Mouse (Mus musculus): ENCODE measurements around the gene Dera. TPM values are rescaled to one million over a fixed set of nuclear protein-coding genes. Genes with fewer than 3 reads are reported as not detected.

Gene Dera
- polyA plus RNA-seq, 1 experiment, result 17.5 TPM

DNA sequence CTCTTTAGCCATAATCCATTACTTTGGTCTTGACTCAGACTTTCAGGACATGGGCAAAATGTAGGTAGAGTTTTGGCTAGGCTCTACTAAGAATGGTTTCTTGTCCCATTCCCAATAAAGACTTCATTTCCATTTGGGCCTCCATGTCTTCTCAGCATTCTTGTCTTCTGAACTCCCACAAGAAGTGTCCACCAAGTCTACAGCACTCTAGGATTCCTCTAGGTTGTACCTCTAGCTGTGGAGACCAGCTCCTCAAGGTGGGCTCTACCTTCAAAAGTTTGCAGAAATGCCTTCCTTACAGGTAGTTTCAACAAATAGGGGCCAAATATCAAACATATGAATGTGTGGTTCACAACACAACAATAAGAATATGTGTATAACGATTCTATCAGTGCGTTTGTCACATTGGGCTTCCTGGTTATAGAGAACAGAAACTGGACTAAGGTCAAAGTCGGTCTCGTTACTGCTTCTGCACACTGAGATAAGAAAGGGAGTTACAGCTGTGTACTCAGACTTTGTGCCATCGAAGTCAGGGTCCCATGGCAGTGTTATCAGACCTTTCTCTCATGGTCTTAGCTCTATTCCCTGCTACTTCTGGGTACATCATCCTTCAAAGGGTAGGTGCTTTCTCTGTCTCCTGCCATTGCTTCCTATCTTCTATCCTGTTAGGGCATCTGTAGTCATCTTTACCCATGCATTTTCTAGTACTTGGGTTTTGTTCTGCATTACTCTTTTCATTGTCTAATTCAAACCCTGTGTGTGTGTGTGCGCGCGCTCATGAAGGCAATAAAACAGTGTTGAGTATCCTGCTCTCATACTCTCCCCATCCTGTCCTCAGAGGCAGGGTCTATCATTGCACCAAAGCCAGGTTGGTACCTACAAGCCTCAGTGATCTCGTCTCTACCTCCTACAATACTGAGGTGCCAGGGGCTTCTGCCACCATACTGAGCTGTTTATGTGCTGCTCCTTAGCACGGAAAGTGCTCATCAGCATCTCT lies 103.2 kb downstream of the Dera start:
- no peaks in the 10 kb centered on the region for H3K36me3 ChIP-seq (ENCODE audit: control insufficient read depth, insufficient read depth)
- TF ChIP-seq MAX (IDR thresholded peaks at IDR 0.05; ENCODE audit: low read depth) (no peak), E2F4 (IDR thresholded peaks at IDR 0.05; ENCODE audit: insufficient read depth) (no peak), USF1 (IDR thresholded peaks at IDR 0.05; ENCODE audit: low read depth) (no peak), POLR2AphosphoS2 (IDR thresholded peaks at IDR 0.05; ENCODE audit: insufficient read length, low read depth) (no peak), MYOG (IDR thresholded peaks at IDR 0.05; ENCODE audit: control insufficient read depth in 1 of 3, insufficient read depth in 1 of 3, insufficient read length in 2 of 3, low read depth in 2 of 3) (no peak), MYOD1 (IDR thresholded peaks at IDR 0.05; ENCODE audit: control insufficient read depth in 1 of 3, insufficient read length in 2 of 3, low read depth in 2 of 3) (no peak), REST (IDR thresholded peaks at IDR 0.05; ENCODE audit: insufficient read depth, insufficient read length) (no peak), TCF12 (IDR thresholded peaks at IDR 0.05; ENCODE audit: insufficient read depth, poor library complexity, severe bottlenecking) (no peak), SRF (IDR thresholded peaks at IDR 0.05; ENCODE audit: control insufficient read depth, insufficient read length, low read depth) (no peak)
- no peaks in the 10 kb centered on the region for H3K79me2 ChIP-seq (ENCODE audit: control insufficient read depth, insufficient read depth)
- H3K4me3 ChIP-seq, result no peak overlapping the region
- H3ac ChIP-seq (ENCODE audit: control insufficient read depth, insufficient read length), result no peak overlapping the region
- no peaks in the 10 kb centered on the region for H3K27me3 ChIP-seq (ENCODE audit: control insufficient read depth, insufficient read depth, insufficient read length)
- no peak overlapping the region for H3K4me2 ChIP-seq (ENCODE audit: low read depth)

DNA sequence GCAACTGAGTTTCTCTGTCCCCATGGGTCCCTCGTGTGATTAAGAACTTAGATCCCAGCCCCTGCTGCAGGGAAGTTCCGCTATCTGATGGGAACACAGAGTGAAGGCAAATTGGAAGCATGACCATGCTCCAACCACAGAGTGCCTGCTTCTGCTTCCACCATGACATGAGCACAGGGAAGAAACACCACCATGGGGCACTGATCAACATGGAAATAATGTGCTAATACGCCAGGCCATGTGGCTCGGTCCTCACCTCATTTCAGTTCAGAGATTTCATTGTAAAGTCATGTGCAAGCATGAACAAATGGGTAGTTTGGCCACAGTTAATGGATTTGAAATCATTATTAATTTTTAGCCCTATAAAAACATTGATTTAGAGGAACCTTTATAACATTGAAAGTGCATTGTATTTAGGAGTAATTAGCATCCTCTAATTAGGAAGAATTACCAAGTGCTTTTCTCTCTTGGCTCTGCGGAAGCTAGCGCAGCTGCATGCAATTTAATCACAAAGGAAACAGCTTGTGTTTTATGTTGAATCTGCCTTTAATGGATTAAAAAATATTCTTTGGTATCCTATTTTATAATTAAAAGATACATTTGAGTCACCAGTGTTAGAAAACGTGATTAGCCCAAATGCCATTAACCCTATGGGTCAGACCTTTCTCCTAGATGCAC lies 115.7 kb downstream of the Dera start:
- TF ChIP-seq E2F4 (IDR thresholded peaks at IDR 0.05; ENCODE audit: insufficient read depth), result no peak
- TF ChIP-seq MAX (IDR thresholded peaks at IDR 0.05; ENCODE audit: low read depth), result no peak
- TF ChIP-seq MYOG (IDR thresholded peaks at IDR 0.05; ENCODE audit: control insufficient read depth in 1 of 3, insufficient read depth in 1 of 3, insufficient read length in 2 of 3, low read depth in 2 of 3), result no peak
- no peak for TF ChIP-seq MYOD1 (IDR thresholded peaks at IDR 0.05; ENCODE audit: control insufficient read depth in 1 of 3, insufficient read length in 2 of 3, low read depth in 2 of 3)
- TF ChIP-seq USF1 (IDR thresholded peaks at IDR 0.05; ENCODE audit: low read depth), result no peak
- no peak for TF ChIP-seq POLR2A (IDR thresholded peaks at IDR 0.05; ENCODE audit: insufficient read length, low read depth)
- no peak for TF ChIP-seq REST (IDR thresholded peaks at IDR 0.05; ENCODE audit: insufficient read depth, insufficient read length)
- no peak for TF ChIP-seq CEBPB (IDR thresholded peaks at IDR 0.05; ENCODE audit: insufficient read depth, poor library complexity, severe bottlenecking)
- no peak for TF ChIP-seq SRF (IDR thresholded peaks at IDR 0.05; ENCODE audit: control insufficient read depth, insufficient read length, low read depth)
- no peak for TF ChIP-seq TCF12 (IDR thresholded peaks at IDR 0.05; ENCODE audit: insufficient read depth, poor library complexity, severe bottlenecking)
- TF ChIP-seq TCF3 (IDR thresholded peaks at IDR 0.05; ENCODE audit: insufficient read length, low read depth), result no peak
- TF ChIP-seq POLR2AphosphoS2 (IDR thresholded peaks at IDR 0.05; ENCODE audit: insufficient read length, low read depth), result no peak
- Histone ChIP-seq H3K27me3 (ENCODE audit: control insufficient read depth, insufficient read depth, insufficient read length) (no peaks in the 10 kb centered on the region), H3ac (ENCODE audit: control insufficient read depth, insufficient read length) (no peak overlapping the region), H3K4me3 (no peak overlapping the region), H3K79me2 (ENCODE audit: control insufficient read depth, insufficient read depth) (no peaks in the 10 kb centered on the region), H3K4me2 (ENCODE audit: low read depth) (no peak overlapping the region), H3K36me3 (ENCODE audit: control insufficient read depth, insufficient read depth) (no peaks in the 10 kb centered on the region)

DNA sequence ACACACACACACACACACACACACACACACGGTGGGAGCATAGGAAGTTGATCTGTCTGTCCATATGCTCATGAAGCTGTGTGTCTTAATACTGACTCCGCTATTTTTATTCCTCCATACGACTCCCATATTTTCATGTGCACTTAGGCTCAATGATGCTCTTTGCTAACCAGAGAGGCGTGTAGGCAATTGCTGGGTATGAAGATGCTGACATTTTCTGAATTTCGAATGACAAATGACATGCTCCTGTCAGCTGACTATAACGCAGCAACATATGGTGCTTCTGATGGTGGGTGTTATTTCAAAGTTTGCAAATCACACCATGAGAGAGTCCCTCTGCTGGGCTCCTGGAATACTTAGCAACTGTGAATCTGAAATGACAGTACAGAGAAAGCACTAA lies 116.3 kb downstream of the Dera start:
- no peak for TF ChIP-seq E2F4 (IDR thresholded peaks at IDR 0.05; ENCODE audit: insufficient read depth)
- H3K79me2 ChIP-seq (ENCODE audit: control insufficient read depth, insufficient read depth), result no peaks in the 10 kb centered on the region
- H3K4me2 ChIP-seq (ENCODE audit: low read depth), result no peak overlapping the region
- no peaks in the 10 kb centered on the region for H3K36me3 ChIP-seq (ENCODE audit: control insufficient read depth, insufficient read depth)
- no peak overlapping the region for H3K4me3 ChIP-seq
- no peak overlapping the region for H3ac ChIP-seq (ENCODE audit: control insufficient read depth, insufficient read length)
- no peaks in the 10 kb centered on the region for H3K27me3 ChIP-seq (ENCODE audit: control insufficient read depth, insufficient read depth, insufficient read length)

DNA sequence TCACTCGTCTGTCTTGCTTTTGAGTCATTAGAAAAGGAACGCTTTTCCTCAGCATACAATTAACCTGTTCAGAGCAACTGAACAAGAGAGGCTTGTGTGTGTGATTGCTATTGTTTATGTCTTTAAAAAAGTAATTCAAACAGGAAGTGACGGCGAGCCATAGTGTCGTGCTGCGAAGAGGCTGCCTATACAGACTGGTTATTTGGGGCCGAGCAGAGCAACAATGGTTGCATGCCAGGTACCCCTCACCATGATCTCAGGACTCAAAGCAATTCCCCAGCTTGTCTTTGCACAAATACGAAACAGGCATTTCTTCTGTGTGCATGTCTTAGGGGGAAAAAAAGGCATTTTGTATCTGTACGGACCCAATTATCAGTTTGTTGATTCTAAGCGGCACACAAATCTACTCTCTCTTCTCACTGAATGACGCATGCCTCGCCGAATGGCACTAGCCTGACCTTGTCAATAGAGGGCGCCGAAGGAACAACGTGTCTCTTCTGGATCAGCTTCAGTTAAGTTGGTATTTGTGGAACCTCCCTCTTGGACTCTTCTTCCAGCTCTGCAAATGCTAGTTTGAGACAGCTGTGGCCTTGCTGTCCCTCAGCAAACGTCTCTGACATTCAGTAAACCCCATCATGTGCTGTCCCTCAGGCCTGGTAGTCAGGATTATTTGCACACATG lies 117.8 kb downstream of the Dera start:
- Histone ChIP-seq H3K27me3 (ENCODE audit: control insufficient read depth, insufficient read depth, insufficient read length) (no peaks in the 10 kb centered on the region), H3K4me2 (ENCODE audit: low read depth) (no peak overlapping the region), H3K4me3 (no peak overlapping the region), H3ac (ENCODE audit: control insufficient read depth, insufficient read length) (no peak overlapping the region), H3K79me2 (ENCODE audit: control insufficient read depth, insufficient read depth) (no peaks in the 10 kb centered on the region), H3K36me3 (ENCODE audit: control insufficient read depth, insufficient read depth) (no peaks in the 10 kb centered on the region)
- TF ChIP-seq TCF3 (IDR thresholded peaks at IDR 0.05; ENCODE audit: insufficient read length, low read depth), result no peak
- TF ChIP-seq E2F4 (IDR thresholded peaks at IDR 0.05; ENCODE audit: insufficient read depth), result no peak
- TF ChIP-seq MAX (IDR thresholded peaks at IDR 0.05; ENCODE audit: low read depth), result no peak
- TF ChIP-seq REST (IDR thresholded peaks at IDR 0.05; ENCODE audit: insufficient read depth, insufficient read length), result no peak
- no peak for TF ChIP-seq MYOG (IDR thresholded peaks at IDR 0.05; ENCODE audit: control insufficient read depth in 1 of 3, insufficient read depth in 1 of 3, insufficient read length in 2 of 3, low read depth in 2 of 3)
- no peak for TF ChIP-seq TCF12 (IDR thresholded peaks at IDR 0.05; ENCODE audit: insufficient read depth, poor library complexity, severe bottlenecking)
- no peak for TF ChIP-seq SRF (IDR thresholded peaks at IDR 0.05; ENCODE audit: control insufficient read depth, insufficient read length, low read depth)
- no peak for TF ChIP-seq POLR2AphosphoS2 (IDR thresholded peaks at IDR 0.05; ENCODE audit: insufficient read length, low read depth)
